ENCODE assay signal across 8 mouse cellular contexts in genomic region chr7:127823236-127824171, GRCm38 (mm10). TPM values are rescaled to one million over a fixed set of nuclear protein-coding genes. Genes with fewer than 3 reads are reported as not detected.
DNase-seq lines count a peak whose midpoint lies in the region; ATAC-seq and TF ChIP-seq lines count a peak whose summit lies in the region.

No protein-coding gene starts in this region.

- peak in 1 of 2 experiments; percentile 52 for DNase-seq in layer of hippocampus, adult 2 months (ENCODE audit: low spot score in 2 of 2)
- no peak for DNase-seq in layer of hippocampus, postnatal 36 days
- peak; percentile 74 to 76 for DNase-seq in cerebellum, postnatal 25 days
- DNase-seq in hindbrain, embryonic 14.5 days (ENCODE audit: low spot score): no peak
- no peak for DNase-seq in midbrain, postnatal 0 days (ENCODE audit: low spot score)
- DNase-seq in right cerebral cortex, postnatal 14 days: no peak
- no peak for DNase-seq in T-cell, adult 2 months (ENCODE audit: low spot score)
- no peak for DNase-seq in kidney, adult 9 months

- peak overlapping the region; percentile 84 for H3K4me2 ChIP-seq in hindbrain, embryonic 14.5 days (replicated peaks)
- H3K4me2 ChIP-seq in midbrain, postnatal 0 days (ENCODE audit: low read depth, low read length, poor library complexity, severe bottlenecking): peak overlapping the region; percentile 78

- peak overlapping the region; percentile 75 for H3K4me3 ChIP-seq in layer of hippocampus, adult 2 months
- H3K4me3 ChIP-seq in hindbrain, embryonic 14.5 days (replicated peaks; ENCODE audit: low read length): peak overlapping the region; percentile 85
- peak overlapping the region; percentile 81 for H3K4me3 ChIP-seq in midbrain, postnatal 0 days (ENCODE audit: low read depth, low read length)

- peak overlapping the region; percentile 96 for H3K9ac ChIP-seq in hindbrain, embryonic 14.5 days
- H3K9ac ChIP-seq in midbrain, postnatal 0 days (replicated peaks; ENCODE audit: low read length, poor library complexity, severe bottlenecking): peak overlapping the region; percentile 97

- peak; percentile 40 for TF ChIP-seq CTCF in layer of hippocampus, adult 2 months (conservative IDR thresholded peaks at IDR 0.05)
- peak; percentile 56 for TF ChIP-seq CTCF in midbrain, postnatal 0 days (IDR thresholded peaks at IDR 0.05)

- peak overlapping the region; percentile 96 for H3K27ac ChIP-seq in layer of hippocampus, adult 2 months
- peak overlapping the region; percentile 93 for H3K27ac ChIP-seq in hindbrain, embryonic 14.5 days
- H3K27ac ChIP-seq in midbrain, postnatal 0 days (ENCODE audit: low read depth, low read length): peak overlapping the region; percentile 94

- WGBS in hindbrain, embryonic 14.5 days: 55% methylated on average over 10 of the region's 11 CpGs
- WGBS in midbrain, postnatal 0 days: 55% methylated on average over 10 of the region's 11 CpGs

- no peaks in the 10 kb centered on the region for H3K27me3 ChIP-seq in hindbrain, embryonic 14.5 days (ENCODE audit: control insufficient read depth, insufficient read depth, low read length)
- H3K27me3 ChIP-seq in midbrain, postnatal 0 days (ENCODE audit: insufficient read depth, low read length): no peaks in the 10 kb centered on the region

- no peaks in the 10 kb centered on the region for H3K9me3 ChIP-seq in hindbrain, embryonic 14.5 days (ENCODE audit: control insufficient read depth, low read length)
- H3K9me3 ChIP-seq in midbrain, postnatal 0 days (ENCODE audit: low read length): no peaks in the 10 kb centered on the region

- no peaks in the 10 kb centered on the region for H3K36me3 ChIP-seq in hindbrain, embryonic 14.5 days (replicated peaks; ENCODE audit: control insufficient read depth, insufficient read depth)
- no peaks in the 10 kb centered on the region for H3K36me3 ChIP-seq in midbrain, postnatal 0 days (ENCODE audit: insufficient read depth, low read length)

- peak; percentile 44 for ATAC-seq in hindbrain, embryonic 14.5 days (ENCODE audit: low FRiP score)
- ATAC-seq in midbrain, postnatal 0 days (ENCODE audit: low FRiP score): peak; percentile 52

- peaks cover 13% of the 10 kb centered on the region for H3K4me1 ChIP-seq in hindbrain, embryonic 14.5 days (replicated peaks; ENCODE audit: control insufficient read depth, insufficient read depth, low read length)
- H3K4me1 ChIP-seq in midbrain, postnatal 0 days (ENCODE audit: insufficient read depth, low read length): peaks cover 14% of the 10 kb centered on the region

RNA-seq across cellular contexts. Expression of gene Stx4a, which starts 0.6 kb away (rescaled TPM):
- 10 to 100 TPM; 60.2 to 64.6 TPM for total RNA-seq in layer of hippocampus, adult 2 months (2021)
- total RNA-seq in layer of hippocampus, postnatal 36 days (2021): 10 to 100 TPM; 64.3 to 64.7 TPM
- 9.6 and 10.6 TPM in 2 replicates for polyA plus RNA-seq in hindbrain, embryonic 14.5 days (2014; fragmentation: Nextera tagmentation; extraction: Ambion mirVana)
- 6.7 and 7.1 TPM in 2 replicates for total RNA-seq in midbrain, postnatal 0 days (2014; rRNA removed)
- polyA plus RNA-seq in midbrain, postnatal 0 days (2015; fragmentation: Nextera tagmentation; extraction: Ambion mirVana): 20.0 and 20.7 TPM in 2 replicates

RNA-seq across cellular contexts. Expression of gene Stx1b, which starts 0.8 kb away (rescaled TPM):
- 100 to 1,000 TPM; 336 to 351 TPM for total RNA-seq in layer of hippocampus, adult 2 months (2021)
- total RNA-seq in layer of hippocampus, postnatal 36 days (2021): 100 to 1,000 TPM; 342 to 346 TPM
- 59.7 and 66.2 TPM in 2 replicates for polyA plus RNA-seq in hindbrain, embryonic 14.5 days (2014; fragmentation: Nextera tagmentation; extraction: Ambion mirVana)
- total RNA-seq in midbrain, postnatal 0 days (2014; rRNA removed): 83.6 and 88.9 TPM in 2 replicates
- polyA plus RNA-seq in midbrain, postnatal 0 days (2015; fragmentation: Nextera tagmentation; extraction: Ambion mirVana): 83.9 and 87.1 TPM in 2 replicates

RNA-seq across cellular contexts. Expression of gene Hsd3b7, which starts 23.1 kb away (rescaled TPM):
- total RNA-seq in layer of hippocampus, adult 2 months (2021): 1 to 10 TPM; 7.0 to 8.8 TPM
- 1 to 10 TPM; 8.3 to 8.6 TPM for total RNA-seq in layer of hippocampus, postnatal 36 days (2021)
- 10.6 and 11.0 TPM in 2 replicates for polyA plus RNA-seq in hindbrain, embryonic 14.5 days (2014; fragmentation: Nextera tagmentation; extraction: Ambion mirVana)
- total RNA-seq in midbrain, postnatal 0 days (2014; rRNA removed): 7.1 and 12.8 TPM in 2 replicates
- 8.6 and 11.3 TPM in 2 replicates for polyA plus RNA-seq in midbrain, postnatal 0 days (2015; fragmentation: Nextera tagmentation; extraction: Ambion mirVana)

RNA-seq across cellular contexts. Expression of gene Gm49388, which starts 38.1 kb away (rescaled TPM):
- 1 to 10 TPM; 1.4 to 3.3 TPM for total RNA-seq in layer of hippocampus, adult 2 months (2021)
- 1 to 10 TPM; 2.4 to 2.9 TPM for total RNA-seq in layer of hippocampus, postnatal 36 days (2021)
- not detected in 2 replicates for polyA plus RNA-seq in hindbrain, embryonic 14.5 days (2014; fragmentation: Nextera tagmentation; extraction: Ambion mirVana)
- total RNA-seq in midbrain, postnatal 0 days (2014; rRNA removed): not detected in 2 replicates
- not detected in 2 replicates for polyA plus RNA-seq in midbrain, postnatal 0 days (2015; fragmentation: Nextera tagmentation; extraction: Ambion mirVana)

RNA-seq across cellular contexts. Expression of gene Setd1a, which starts 47.0 kb away (rescaled TPM):
- 10 to 100 TPM; 44.5 to 49.4 TPM for total RNA-seq in layer of hippocampus, adult 2 months (2021)
- 10 to 100 TPM; 46.2 to 46.9 TPM for total RNA-seq in layer of hippocampus, postnatal 36 days (2021)
- 18.7 and 19.1 TPM in 2 replicates for polyA plus RNA-seq in hindbrain, embryonic 14.5 days (2014; fragmentation: Nextera tagmentation; extraction: Ambion mirVana)
- total RNA-seq in midbrain, postnatal 0 days (2014; rRNA removed): 18.0 and 19.8 TPM in 2 replicates
- 12.7 and 16.4 TPM in 2 replicates for polyA plus RNA-seq in midbrain, postnatal 0 days (2015; fragmentation: Nextera tagmentation; extraction: Ambion mirVana)

Comparison
In these comparisons a context has a peak if more than half of its experiments do, and no peak if none do; other contexts are left out.
1. DNase-seq: peak in cerebellum, postnatal 25 days (2 of 2); none in layer of hippocampus, postnatal 36 days (0 of 2), hindbrain, embryonic 14.5 days (single experiment), midbrain, postnatal 0 days (single experiment), right cerebral cortex, postnatal 14 days (single experiment), T-cell, adult 2 months (single experiment) and kidney, adult 9 months (single experiment).
2. Peak in every context shown above with its lines, with median percentiles within 50 percentile points of each other: H3K27ac ChIP-seq and H3K4me3 ChIP-seq.